Mouse (Mus musculus) heart, adult 2 months (tissue): Measurements from ENCODE around the gene Nrxn2. TPM values are rescaled to one million over a fixed set of nuclear protein-coding genes. Genes with fewer than 3 reads are reported as not detected.

Experiments used
- DNase-seq, 2 experiments: peaks; one replicate each; pipeline ENCODE4 v3.0.0; 2021
- H3K27ac ChIP-seq: fragments of 200-600 bp; 2 replicates; pipeline ENCODE4 v1.8.1; 2022
- H3K27me3 ChIP-seq: fragments of 200-500 bp; 2 replicates; pipeline ENCODE4 v1.6.1; 2012; ENCODE audit warnings: mild to moderate bottlenecking, low read length, inconsistent platforms, mixed read lengths; ENCODE audit not compliant: control insufficient read depth, insufficient read depth
- H3K36me3 ChIP-seq: fragments of 200-500 bp; 2 replicates; pipeline ENCODE4 v1.6.1; 2012; ENCODE audit warnings: low read length, inconsistent platforms; ENCODE audit not compliant: control insufficient read depth, insufficient read depth
- H3K4me1 ChIP-seq: fragments of 200-500 bp; 2 replicates; pipeline ENCODE4 v1.6.1; 2011; ENCODE audit warnings: low read length; ENCODE audit not compliant: control insufficient read depth, insufficient read depth
- H3K4me3 ChIP-seq: fragments of 200-600 bp; 2 replicates; pipeline ENCODE4 v1.8.1; 2022
- H3K79me2 ChIP-seq: fragments of 200-500 bp; replicated peaks from 2 replicates; pipeline ENCODE4 v1.6.1; 2012; ENCODE audit warnings: mild to moderate bottlenecking, inconsistent platforms, low read length, moderate library complexity, mixed read lengths; ENCODE audit not compliant: control insufficient read depth, insufficient read depth
- H3K9ac ChIP-seq: fragments of 200-500 bp; 2 replicates; pipeline ENCODE4 v1.6.1; 2012; ENCODE audit warnings: low read depth, mild to moderate bottlenecking, control low read depth, inconsistent platforms, low read length, mixed read lengths
- CTCF ChIP-seq: fragments of 200-600 bp; IDR thresholded peaks from 2 replicates; pipeline ENCODE4 v1.8.1; 2022; ENCODE audit warnings: antibody characterized with exemption, mild to moderate bottlenecking, moderate library complexity
- EP300 ChIP-seq: fragments of 200-500 bp; IDR thresholded peaks from 2 replicates; pipeline ENCODE4 v1.6.1; 2011; ENCODE audit warnings: low read depth, low read length, control low read depth; ENCODE audit not compliant: insufficient read depth
- POLR2A ChIP-seq: fragments of 200-500 bp; IDR thresholded peaks from 2 replicates; pipeline ENCODE4 v1.6.1; 2011; ENCODE audit warnings: mild to moderate bottlenecking, low read depth, low read length, control low read depth; ENCODE audit not compliant: insufficient read depth
- WGBS: fragments of 180-500 bp; shearing (Covaris S2); methylation state at CpG from one replicate; pipeline ENCODE4 v1.1.7; 2018; 5-methylcytosine and 5-hydroxymethylcytosine counted together
- intact Hi-C: fragments of 180-260 bp; cut with DNase I; formaldehyde crosslinking; loops from one replicate; pipeline ENCODE4 v1.15.1; 2025
- polyA plus RNA-seq: library from polyadenylated mRNA; depleted of rRNA; stranded (reverse); fragments of >200 nt; gene quantifications from 2 replicates; pipeline ENCODE4 v1.2.3, GENCODE M21; 2012
- total RNA-seq, 2 experiments: library from RNA; stranded (reverse); gene quantifications; 2 replicates each; pipeline ENCODE4 v1.2.3; 2021

Gene Nrxn2
- total and polyA plus RNA-seq, 3 experiments: 3.4 to 5.2 (median 4.5) TPM

DNA sequence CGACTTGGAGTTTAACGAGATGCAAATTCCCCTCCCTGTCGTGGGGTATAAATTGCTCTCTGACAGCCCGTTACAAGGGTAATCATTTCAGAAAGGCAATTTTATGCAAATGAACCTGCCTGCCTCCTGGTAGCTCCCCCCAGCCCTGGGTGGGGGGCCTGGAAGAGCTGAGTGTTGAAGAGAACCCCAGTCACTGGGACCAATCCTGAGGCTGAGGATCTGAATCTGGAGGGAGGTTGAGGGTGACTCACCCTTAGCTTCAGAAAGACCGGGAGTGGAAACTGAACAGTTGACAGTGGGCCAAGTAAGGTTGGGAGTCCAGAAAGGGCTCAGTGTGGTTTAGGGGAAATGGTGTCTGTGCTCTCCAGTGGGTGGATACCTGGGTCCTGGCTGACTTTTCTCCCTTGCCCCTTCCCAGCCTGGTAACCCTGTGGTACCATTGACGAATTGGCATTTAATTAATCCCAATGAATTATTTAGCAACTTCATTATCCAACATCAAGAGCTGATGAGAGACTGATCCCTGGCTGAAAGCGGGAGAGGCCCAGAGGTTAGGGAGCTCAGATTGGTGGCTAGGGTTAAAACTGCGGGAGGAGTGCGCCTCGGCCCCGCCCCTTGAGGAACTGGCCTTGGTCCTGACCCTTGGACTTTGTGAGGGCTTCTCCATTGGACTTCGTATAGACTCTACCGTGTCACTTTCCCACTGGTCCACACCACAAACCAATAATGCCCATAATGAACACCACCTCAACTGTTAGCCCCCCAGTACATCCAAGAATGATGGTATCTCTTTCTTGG, 8.4 kb downstream of the Nrxn2 start:
- no peaks in the 10 kb centered on the region for H3K4me1 ChIP-seq
- peaks cover 24% of the 10 kb centered on the region for H3K27me3 ChIP-seq
- intact Hi-C loops: loop anchor here (2.0 kb wide), 1 partner anchor 20 kb away; no protein-coding TSS in a partner anchor
- no peak overlapping the region for H3K4me3 ChIP-seq
- TF ChIP-seq POLR2A: no peak
- no peak for TF ChIP-seq EP300
- no peak for TF ChIP-seq CTCF
- H3K9ac ChIP-seq: no peak overlapping the region
- WGBS: 19% methylated on average over 13 of the region's 13 CpGs
- DNase-seq: no peak
- H3K27ac ChIP-seq: no peak overlapping the region
- no peaks in the 10 kb centered on the region for H3K79me2 ChIP-seq
- no peaks in the 10 kb centered on the region for H3K36me3 ChIP-seq

DNA sequence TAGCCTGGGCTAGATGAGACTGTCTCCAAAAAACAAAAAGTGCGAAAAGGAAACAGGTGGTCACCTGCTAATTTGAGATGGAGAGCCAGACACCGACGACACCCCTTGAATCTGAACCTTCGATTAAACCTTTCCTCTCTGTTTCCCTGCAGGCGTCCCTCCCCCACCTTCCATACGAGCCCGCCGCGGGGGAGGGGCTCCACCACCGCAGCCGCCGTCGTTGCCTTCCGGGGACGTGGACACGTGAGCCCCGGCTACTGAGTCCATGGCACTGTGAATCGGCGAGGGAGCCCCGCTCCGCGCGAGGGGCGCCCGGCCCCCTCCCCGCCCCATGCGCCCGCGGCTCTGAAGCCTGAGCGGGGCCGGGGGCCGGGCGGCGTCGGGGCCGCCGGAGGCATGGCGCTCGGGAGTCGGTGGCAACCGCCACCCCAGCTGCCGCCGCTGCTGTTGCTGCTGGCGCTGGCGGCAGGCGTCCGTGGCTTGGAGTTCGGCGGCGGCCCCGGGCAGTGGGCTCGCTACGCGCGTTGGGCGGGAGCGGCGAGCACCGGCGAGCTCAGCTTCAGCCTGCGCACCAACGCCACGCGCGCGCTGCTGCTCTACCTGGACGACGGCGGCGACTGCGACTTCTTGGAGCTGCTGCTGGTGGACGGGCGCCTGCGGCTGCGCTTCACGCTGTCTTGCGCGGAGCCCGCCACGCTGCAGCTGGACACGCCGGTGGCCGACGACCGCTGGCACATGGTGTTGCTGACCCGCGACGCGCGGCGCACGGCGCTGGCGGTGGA, 9.3 kb downstream of the Nrxn2 start:
- no peak for DNase-seq
- Histone ChIP-seq H3K79me2 (no peaks in the 10 kb centered on the region), H3K27me3 (peaks cover 24% of the 10 kb centered on the region), H3K4me3 (no peak overlapping the region), H3K4me1 (no peaks in the 10 kb centered on the region), H3K9ac (no peak overlapping the region), H3K36me3 (no peaks in the 10 kb centered on the region), H3K27ac (no peak overlapping the region)
- TF ChIP-seq EP300 (no peak), POLR2A (no peak), CTCF (no peak)
- WGBS: 2% methylated on average over 94 of the region's 94 CpGs
- intact Hi-C loops: loop anchor here (2.0 kb wide), 1 partner anchor 19 kb away; no protein-coding TSS in a partner anchor

DNA sequence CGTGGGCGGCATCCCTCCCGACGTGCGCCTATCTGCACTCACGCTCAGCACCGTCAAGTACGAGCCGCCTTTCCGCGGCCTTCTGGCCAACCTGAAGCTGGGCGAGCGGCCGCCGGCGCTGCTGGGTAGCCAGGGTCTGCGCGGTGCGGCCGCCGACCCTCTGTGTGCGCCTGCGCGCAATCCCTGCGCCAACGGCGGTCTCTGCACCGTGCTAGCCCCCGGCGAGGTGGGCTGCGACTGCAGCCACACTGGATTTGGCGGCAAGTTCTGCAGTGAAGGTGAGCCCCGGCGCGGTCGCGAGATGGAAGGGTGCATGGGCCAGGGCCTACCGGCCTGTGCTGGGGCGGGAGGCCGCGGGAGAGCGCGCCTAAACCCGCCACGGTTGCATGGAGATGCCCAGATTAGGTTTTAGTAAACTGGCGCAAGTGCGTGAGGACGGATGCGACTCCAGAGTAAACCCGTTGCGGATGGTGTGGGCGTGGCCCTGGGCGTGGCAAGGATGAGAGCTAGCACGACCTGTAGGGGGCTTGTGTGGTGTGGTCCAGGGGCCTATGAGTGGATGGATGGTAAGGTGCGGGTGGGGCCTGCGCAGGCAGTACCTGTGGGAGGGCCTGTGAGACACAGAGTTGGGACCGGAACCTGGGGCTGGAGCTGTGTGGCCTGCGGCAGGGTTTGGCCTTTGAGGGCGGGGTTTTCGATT, 10.1 kb downstream of the Nrxn2 start:
- no peaks in the 10 kb centered on the region for H3K79me2 ChIP-seq
- no peaks in the 10 kb centered on the region for H3K4me1 ChIP-seq
- no peaks in the 10 kb centered on the region for H3K36me3 ChIP-seq
- H3K9ac ChIP-seq: no peak overlapping the region
- H3K4me3 ChIP-seq: no peak overlapping the region
- DNase-seq: no peak
- 2% methylated on average over 60 of the region's 60 CpGs for WGBS
- no peak overlapping the region for H3K27ac ChIP-seq
- intact Hi-C loops: no loop called here
- no peak for TF ChIP-seq CTCF
- peaks cover 24% of the 10 kb centered on the region for H3K27me3 ChIP-seq

DNA sequence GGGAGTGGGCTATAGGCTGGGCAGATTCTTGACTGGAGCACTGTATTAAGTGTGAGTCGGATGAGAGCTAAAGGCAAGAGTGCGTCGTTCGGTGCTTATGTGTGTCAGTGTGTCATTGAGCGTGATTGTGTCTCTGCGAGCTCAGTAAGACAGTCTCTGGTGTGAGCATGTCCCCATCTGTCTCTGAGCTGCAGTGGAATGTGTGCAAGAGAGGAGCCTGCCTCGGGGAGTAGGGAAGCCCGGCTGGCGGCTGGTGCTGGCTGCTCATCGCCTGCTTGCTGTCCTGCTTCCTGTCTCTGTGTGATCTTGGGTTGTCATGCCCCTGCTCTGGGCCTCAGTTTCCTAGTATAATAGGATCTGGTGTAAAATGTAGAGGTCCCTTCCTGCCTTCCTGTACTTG, 24.5 kb downstream of the Nrxn2 start:
- no peak overlapping the region for H3K4me3 ChIP-seq
- DNase-seq: no peak
- 67% methylated on average over 10 of the region's 10 CpGs for WGBS
- H3K36me3 ChIP-seq: no peaks in the 10 kb centered on the region
- intact Hi-C loops: no loop called here
- H3K27me3 ChIP-seq: no peaks in the 10 kb centered on the region
- TF ChIP-seq POLR2A (no peak), CTCF (no peak), EP300 (no peak)
- H3K9ac ChIP-seq: no peak overlapping the region
- no peaks in the 10 kb centered on the region for H3K79me2 ChIP-seq
- H3K27ac ChIP-seq: no peak overlapping the region
- H3K4me1 ChIP-seq: peaks cover 1% of the 10 kb centered on the region; the same call in 1 of the 2 replicates

DNA sequence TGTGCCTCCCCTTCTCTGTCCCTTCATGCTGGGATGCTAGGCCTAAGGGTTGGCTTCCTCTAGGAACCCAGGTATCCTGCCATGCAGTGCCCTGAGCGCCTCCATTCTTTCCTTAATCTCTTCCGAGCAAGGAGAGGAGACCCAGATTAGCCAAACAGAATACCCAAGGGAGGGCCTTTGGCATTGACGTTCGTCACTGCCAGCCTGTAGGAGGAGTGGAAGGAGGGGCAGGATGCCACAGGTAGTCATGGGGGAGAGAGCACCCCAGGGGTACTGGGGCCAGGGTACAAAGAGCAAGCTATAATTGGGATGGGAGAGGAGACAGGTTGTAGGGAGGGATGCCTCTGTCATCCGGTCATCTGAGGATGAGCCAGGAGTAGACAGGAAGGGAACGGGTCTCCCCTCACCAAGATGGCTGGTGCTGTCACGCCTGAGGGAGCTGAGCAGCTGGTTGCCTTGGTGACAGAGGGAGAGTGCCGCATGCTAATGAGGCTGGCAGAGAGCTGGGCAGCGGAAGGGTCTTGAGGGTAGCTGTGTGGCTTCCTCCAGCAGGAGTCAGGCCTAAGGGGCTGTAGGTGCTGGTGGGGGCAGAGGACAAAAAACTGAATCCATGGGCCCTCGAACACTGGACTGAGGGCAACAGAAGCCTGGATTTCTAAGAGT, 27.4 kb downstream of the Nrxn2 start:
- no peak for TF ChIP-seq EP300
- TF ChIP-seq CTCF: no peak
- peaks cover 1% of the 10 kb centered on the region; the same call in 1 of the 2 replicates for H3K4me1 ChIP-seq
- intact Hi-C loops: loop anchor here (2.0 kb wide), 1 partner anchor 19 kb away; no protein-coding TSS in a partner anchor
- H3K79me2 ChIP-seq: no peaks in the 10 kb centered on the region
- H3K9ac ChIP-seq: no peak overlapping the region
- no peaks in the 10 kb centered on the region for H3K36me3 ChIP-seq
- no peaks in the 10 kb centered on the region for H3K27me3 ChIP-seq
- H3K4me3 ChIP-seq: no peak overlapping the region
- no peak for DNase-seq
- no peak overlapping the region for H3K27ac ChIP-seq
- 76% methylated on average over 10 of the region's 10 CpGs for WGBS
